Mouse (Mus musculus) heart, embryonic 12.5 days (tissue): ENCODE measurements around the gene Pik3cb. TPM values are rescaled to one million over a fixed set of nuclear protein-coding genes. Genes with fewer than 3 reads are reported as not detected.

Experiments
- ATAC-seq: fragments of 200-750 bp; cut with Nextera tagmentation; 2 replicates; pipeline ENCODE4 v1.8.0; 2017; ENCODE audit warnings: moderate TSS enrichment, moderate library complexity; ENCODE audit not compliant: insufficient number of reproducible peaks, low FRiP score
- H3K27ac ChIP-seq: fragments of 300-500 bp; sonication (generic); 2 replicates; pipeline ENCODE4 v1.5.1; 2016; ENCODE audit warnings: mild to moderate bottlenecking, moderate library complexity; ENCODE audit not compliant: poor library complexity, severe bottlenecking
- H3K27me3 ChIP-seq: fragments of 300-500 bp; sonication (generic); replicated peaks from 2 replicates; pipeline ENCODE4 v1.6.1; 2016; ENCODE audit warnings: mild to moderate bottlenecking, moderate library complexity
- H3K36me3 ChIP-seq: fragments of 300-500 bp; sonication (generic); 2 replicates; pipeline ENCODE4 v1.6.1; 2016; ENCODE audit warnings: mild to moderate bottlenecking, moderate library complexity
- H3K4me1 ChIP-seq: fragments of 300-500 bp; sonication (generic); replicated peaks from 2 replicates; pipeline ENCODE4 v1.6.1; 2016; ENCODE audit warnings: mild to moderate bottlenecking
- H3K4me2 ChIP-seq: fragments of 300-500 bp; sonication (generic); 2 replicates; pipeline ENCODE4 v1.6.1; 2016; ENCODE audit warnings: mild to moderate bottlenecking, moderate library complexity
- H3K4me3 ChIP-seq: fragments of 300-500 bp; sonication (generic); 2 replicates; pipeline ENCODE4 v1.5.1; 2016; ENCODE audit warnings: mild to moderate bottlenecking
- H3K9ac ChIP-seq: fragments of 300-500 bp; sonication (generic); 2 replicates; pipeline ENCODE4 v1.6.1; 2016; ENCODE audit warnings: mild to moderate bottlenecking, moderate library complexity
- H3K9me3 ChIP-seq: fragments of 300-500 bp; sonication (generic); replicated peaks from 2 replicates; pipeline ENCODE4 v1.6.1; 2016; ENCODE audit warnings: mild to moderate bottlenecking, moderate library complexity
- WGBS: fragments of 180-500 bp; shearing (Covaris S2); methylation state at CpG from one replicate; pipeline ENCODE4 v1.1.7; 2016; 5-methylcytosine and 5-hydroxymethylcytosine counted together
- polyA plus RNA-seq: library from polyadenylated mRNA; unstranded; fragments of >200 nt; fragmentation: Nextera tagmentation; extraction: Ambion mirVana; gene quantifications from 2 replicates; pipeline ENCODE4 v1.2.1, GENCODE M21; 2016

The Pik3cb gene
- 2.5 and 3.3 TPM in 2 replicates for polyA plus RNA-seq

- under 1% methylated on average over 76 of the region's 77 CpGs for WGBS
- Histone ChIP-seq H3K9ac (peak within 1 kb of the TSS; percentile 92), H3K4me3 (peak within 1 kb of the TSS; percentile 97), H3K4me1 (peaks cover 19% of the 10 kb centered on the region), H3K36me3 (no peaks in the 10 kb centered on the region), H3K27me3 (no peaks in the 10 kb centered on the region), H3K9me3 (no peaks in the 10 kb centered on the region), H3K27ac (peak within 1 kb of the TSS; percentile 79), H3K4me2 (peak within 1 kb of the TSS; percentile 77)
- ATAC-seq: peak; percentile 97
These were observed at the start of gene Pik3cb for GRCm38 (mm10) chr9:99140063-99140882. Gene Pik3cb, minus strand, starts transcription at chr9:99140621.

DNA sequence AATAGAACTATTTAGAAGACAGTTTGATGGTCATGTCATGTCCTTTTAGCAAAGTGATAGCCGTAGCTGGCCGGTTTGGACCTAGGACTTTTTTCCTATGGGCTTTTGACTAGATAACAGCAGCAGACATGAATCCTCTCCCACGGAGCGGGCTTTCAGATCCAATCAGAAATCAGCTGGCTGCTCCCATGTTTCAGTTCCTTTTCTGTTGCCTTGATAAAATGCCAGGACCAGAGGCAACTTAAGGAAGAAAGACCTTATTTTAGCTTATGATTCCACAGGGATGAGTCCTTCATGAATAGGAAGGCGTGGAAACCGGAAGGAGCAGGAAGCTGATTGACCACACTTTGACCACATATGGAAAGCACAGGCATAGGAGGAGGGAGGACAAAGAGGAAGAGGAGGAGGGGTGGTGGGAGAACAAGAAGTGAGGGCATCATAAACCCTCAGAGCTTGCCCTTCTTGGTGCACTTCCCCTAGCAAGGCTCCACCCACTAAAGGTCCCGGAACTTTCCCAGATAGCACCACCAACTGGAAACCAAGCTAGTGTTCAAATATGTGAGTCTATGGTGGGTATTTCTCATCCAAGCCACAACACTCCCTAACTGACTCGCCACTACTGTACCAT, 42.7 kb upstream of the Pik3cb start:
- no peaks in the 10 kb centered on the region for H3K27me3 ChIP-seq
- ATAC-seq: no peak
- no peaks in the 10 kb centered on the region for H3K9me3 ChIP-seq
- no peak overlapping the region for H3K4me2 ChIP-seq
- no peaks in the 10 kb centered on the region for H3K36me3 ChIP-seq
- no peak overlapping the region for H3K27ac ChIP-seq
- peaks cover 8% of the 10 kb centered on the region for H3K4me1 ChIP-seq
- H3K9ac ChIP-seq: no peak overlapping the region
- no peak overlapping the region for H3K4me3 ChIP-seq
- WGBS: 57% methylated on average over 8 of the region's 8 CpGs

DNA sequence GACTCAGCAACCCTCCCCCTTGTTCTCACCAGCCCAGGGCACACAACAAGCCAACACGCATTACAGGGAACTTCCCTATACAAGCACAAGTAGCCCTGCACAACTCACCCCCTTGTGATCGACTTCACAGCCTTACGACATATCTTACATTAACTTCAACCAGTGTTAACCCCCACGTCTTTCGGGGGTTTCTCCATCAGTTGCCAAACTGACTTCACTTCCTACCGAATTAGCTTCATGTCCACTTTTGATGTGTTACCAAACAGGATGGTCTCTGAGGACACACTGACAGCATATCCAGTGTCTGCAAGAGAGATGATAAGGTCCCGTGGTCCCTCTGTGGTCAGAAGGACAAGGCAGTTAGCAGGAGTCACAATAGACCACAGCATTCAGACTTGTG, 41.7 kb upstream of the Pik3cb start:
- Histone ChIP-seq H3K9me3 (no peaks in the 10 kb centered on the region), H3K9ac (no peak overlapping the region), H3K4me2 (no peak overlapping the region), H3K27me3 (no peaks in the 10 kb centered on the region), H3K4me1 (peaks cover 8% of the 10 kb centered on the region), H3K36me3 (no peaks in the 10 kb centered on the region), H3K4me3 (no peak overlapping the region), H3K27ac (no peak overlapping the region)
- WGBS: 71% methylated on average over 7 of the region's 7 CpGs
- no peak for ATAC-seq

DNA sequence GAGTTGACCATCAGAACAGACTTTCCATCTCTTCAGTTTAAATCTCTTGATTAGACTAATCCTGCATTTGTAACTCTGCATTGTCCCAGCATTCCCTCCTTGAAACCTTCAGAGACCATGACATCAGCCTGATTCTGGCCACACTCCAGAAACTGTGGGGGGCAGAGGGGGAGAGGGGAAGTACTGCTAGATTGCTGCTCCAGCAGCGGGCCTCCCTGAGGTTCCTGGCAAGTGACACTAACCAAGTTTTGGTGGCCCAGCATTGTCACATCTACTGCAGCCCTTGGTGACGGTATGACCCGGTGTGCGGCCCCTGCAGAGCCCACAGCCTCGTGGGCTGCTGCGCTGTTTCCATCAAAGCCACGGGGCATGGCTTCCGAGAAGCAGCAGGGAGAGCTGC, 39.9 kb upstream of the Pik3cb start:
- Histone ChIP-seq H3K4me3 (no peak overlapping the region), H3K27me3 (no peaks in the 10 kb centered on the region), H3K9me3 (no peaks in the 10 kb centered on the region), H3K4me2 (no peak overlapping the region), H3K9ac (no peak overlapping the region), H3K4me1 (peaks cover 6% of the 10 kb centered on the region), H3K36me3 (no peaks in the 10 kb centered on the region), H3K27ac (no peak overlapping the region)
- 61% methylated on average over 8 of the region's 8 CpGs for WGBS
- no peak for ATAC-seq

- no peak for ATAC-seq
- Histone ChIP-seq H3K4me3 (no peak overlapping the region), H3K4me2 (no peak overlapping the region), H3K9ac (no peak overlapping the region), H3K27me3 (no peaks in the 10 kb centered on the region; the same call in 1 of the 2 replicates), H3K4me1 (peaks cover 6% of the 10 kb centered on the region), H3K36me3 (no peaks in the 10 kb centered on the region), H3K27ac (no peak overlapping the region), H3K9me3 (no peaks in the 10 kb centered on the region)
- WGBS: 76% methylated on average over 3 of the region's 3 CpGs
These were observed 38.3 kb upstream of the Pik3cb start for GRCm38 (mm10) chr9:99178736-99179135.

GRCm38 (mm10) chr9:99175774-99176173, 35.4 kb upstream of the Pik3cb start:
- no peaks in the 10 kb centered on the region; the same call in 1 of the 2 replicates for H3K27me3 ChIP-seq
- H3K27ac ChIP-seq: no peak overlapping the region
- H3K9ac ChIP-seq: no peak overlapping the region
- H3K9me3 ChIP-seq: no peaks in the 10 kb centered on the region
- H3K4me3 ChIP-seq: no peak overlapping the region
- no peak overlapping the region for H3K4me2 ChIP-seq
- 77% methylated on average over 6 of the region's 6 CpGs for WGBS
- no peaks in the 10 kb centered on the region for H3K36me3 ChIP-seq
- ATAC-seq: no peak
- peaks cover 6% of the 10 kb centered on the region for H3K4me1 ChIP-seq

DNA sequence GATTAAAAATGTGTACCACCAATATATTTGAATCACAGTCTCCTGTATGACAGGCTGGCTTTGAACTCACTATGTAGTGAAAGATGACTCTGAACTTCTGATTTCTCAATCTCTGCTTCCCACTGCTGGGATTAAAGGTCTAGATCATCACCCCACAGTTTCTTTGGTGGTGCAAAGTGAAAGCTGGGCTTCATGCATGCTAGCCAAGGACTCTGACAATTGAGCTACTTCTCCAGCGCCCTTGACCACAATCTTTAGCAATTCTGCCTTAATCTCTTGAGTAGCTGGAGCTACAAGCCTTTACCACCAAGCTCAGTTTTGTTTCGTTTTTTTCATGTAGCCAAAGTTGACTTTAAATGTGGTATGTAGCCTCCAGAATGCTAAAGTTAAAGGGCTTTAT, 32.4 kb upstream of the Pik3cb start:
- H3K4me3 ChIP-seq: no peak overlapping the region
- H3K4me1 ChIP-seq: 0 out of 2 replicates have a peak, but pooled peaks cover 4% of the 10 kb centered on the region
- H3K9me3 ChIP-seq: no peaks in the 10 kb centered on the region
- no peak overlapping the region for H3K9ac ChIP-seq
- no peak overlapping the region for H3K4me2 ChIP-seq
- no peaks in the 10 kb centered on the region; the same call in 1 of the 2 replicates for H3K27me3 ChIP-seq
- 69% methylated on average over 2 of the region's 2 CpGs for WGBS
- H3K27ac ChIP-seq: no peak overlapping the region
- ATAC-seq: no peak
- H3K36me3 ChIP-seq: no peaks in the 10 kb centered on the region

DNA sequence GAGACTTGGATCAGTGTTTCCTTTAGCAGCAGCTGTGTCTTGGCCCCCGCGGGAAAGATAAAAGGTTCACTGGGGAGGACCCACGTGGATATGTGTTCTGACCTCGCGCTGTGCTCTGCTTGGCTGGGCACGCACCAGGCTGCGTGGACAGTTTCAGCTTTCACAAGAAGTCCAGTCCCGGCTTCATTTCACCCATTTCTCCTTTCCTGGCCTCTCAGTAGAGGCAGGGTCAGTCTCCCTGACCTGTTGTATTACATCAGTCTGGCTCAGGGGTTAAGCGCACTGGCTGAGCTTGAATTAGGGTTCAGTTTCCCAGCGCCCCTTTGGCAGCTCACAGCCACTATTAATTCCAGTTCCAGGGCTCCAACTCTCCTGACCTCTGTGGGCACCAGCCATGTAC, 30.8 kb upstream of the Pik3cb start:
- no peak overlapping the region for H3K4me3 ChIP-seq
- 72% methylated on average over 10 of the region's 10 CpGs for WGBS
- H3K27ac ChIP-seq: no peak overlapping the region
- no peak overlapping the region for H3K4me2 ChIP-seq
- H3K27me3 ChIP-seq: no peaks in the 10 kb centered on the region; the same call in 1 of the 2 replicates
- 0 out of 2 replicates have a peak, but pooled peaks cover 4% of the 10 kb centered on the region for H3K4me1 ChIP-seq
- no peaks in the 10 kb centered on the region for H3K36me3 ChIP-seq
- H3K9ac ChIP-seq: no peak overlapping the region
- no peaks in the 10 kb centered on the region for H3K9me3 ChIP-seq
- no peak for ATAC-seq

DNA sequence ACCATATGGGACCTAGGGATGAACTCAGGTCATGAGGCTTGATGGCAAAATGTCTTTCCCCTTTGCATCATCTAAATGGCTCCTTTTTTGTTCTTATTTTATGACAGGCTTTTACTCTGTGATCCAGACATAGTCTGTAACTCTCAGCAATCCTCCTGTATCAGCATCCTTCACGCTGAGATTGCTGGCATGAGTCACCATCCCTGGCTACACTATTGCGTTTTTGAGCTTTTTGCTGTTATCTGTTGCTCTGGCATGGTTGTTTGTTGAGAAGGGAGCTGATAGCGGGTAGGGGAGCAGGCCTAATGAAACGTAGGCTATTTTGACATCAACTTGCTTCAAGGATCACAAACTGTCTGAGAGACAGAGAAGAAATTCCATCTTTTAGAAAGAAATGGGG, 28.6 kb upstream of the Pik3cb start:
- Histone ChIP-seq H3K36me3 (no peaks in the 10 kb centered on the region), H3K4me1 (0 out of 2 replicates have a peak, but pooled peaks cover 4% of the 10 kb centered on the region), H3K27ac (no peak overlapping the region), H3K4me3 (no peak overlapping the region), H3K9ac (no peak overlapping the region), H3K4me2 (no peak overlapping the region), H3K27me3 (0 out of 2 replicates have a peak, but pooled peaks cover 3% of the 10 kb centered on the region), H3K9me3 (no peaks in the 10 kb centered on the region)
- WGBS: 18% methylated on average over 4 of the region's 4 CpGs
- no peak for ATAC-seq

GRCm38 (mm10) chr9:99166946-99167345, 26.5 kb upstream of the Pik3cb start:
- H3K36me3 ChIP-seq: no peaks in the 10 kb centered on the region
- 0 out of 2 replicates have a peak, but pooled peaks cover 10% of the 10 kb centered on the region for H3K4me1 ChIP-seq
- ATAC-seq: no peak
- no peaks in the 10 kb centered on the region for H3K9me3 ChIP-seq
- WGBS: 69% methylated on average over 5 of the region's 5 CpGs
- H3K27ac ChIP-seq: no peak overlapping the region
- H3K27me3 ChIP-seq: 0 out of 2 replicates have a peak, but pooled peaks cover 3% of the 10 kb centered on the region
- no peak overlapping the region for H3K9ac ChIP-seq
- H3K4me2 ChIP-seq: no peak overlapping the region
- H3K4me3 ChIP-seq: no peak overlapping the region

DNA sequence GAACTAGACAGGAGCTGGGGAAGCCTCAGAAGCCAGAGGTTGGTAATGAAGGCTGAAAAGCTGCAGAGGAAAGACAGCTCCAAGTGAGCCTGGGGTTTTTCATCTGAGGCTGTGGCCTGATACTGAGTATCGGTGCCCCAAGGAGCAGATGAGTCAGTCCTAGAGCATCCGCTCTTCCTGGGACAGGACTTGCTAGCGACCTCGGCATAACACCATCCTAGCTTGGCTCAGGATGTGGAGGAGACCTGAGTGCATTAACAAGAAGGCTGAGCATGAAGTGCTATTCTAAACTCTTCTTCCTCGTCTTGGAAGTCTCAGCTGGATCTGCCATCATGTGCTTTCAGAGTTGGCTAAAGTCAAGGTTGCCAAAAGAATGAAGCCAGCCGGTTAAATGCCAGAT, 25.5 kb upstream of the Pik3cb start:
- Histone ChIP-seq H3K4me3 (no peak overlapping the region), H3K27me3 (0 out of 2 replicates have a peak, but pooled peaks cover 7% of the 10 kb centered on the region), H3K4me2 (no peak overlapping the region), H3K27ac (no peak overlapping the region), H3K9me3 (no peaks in the 10 kb centered on the region), H3K9ac (no peak overlapping the region), H3K4me1 (0 out of 2 replicates have a peak, but pooled peaks cover 10% of the 10 kb centered on the region), H3K36me3 (no peaks in the 10 kb centered on the region)
- ATAC-seq: no peak
- 54% methylated on average over 6 of the region's 6 CpGs for WGBS
